Mouse (Mus musculus) limb, embryonic 10.5 days (tissue): ENCODE data around the gene Spata7. TPM values are rescaled to one million over a fixed set of nuclear protein-coding genes. Genes with fewer than 3 reads are reported as not detected.

Experiments used
- DNase-seq: peaks from one replicate; pipeline ENCODE4 v3.0.0-alpha.2; 2017; ENCODE audit warnings: low spot score
- H3K27ac ChIP-seq: fragments of 300-500 bp; sonication (generic); 2 replicates; pipeline ENCODE4 v1.5.1; 2016; ENCODE audit warnings: mild to moderate bottlenecking
- H3K27me3 ChIP-seq: fragments of 300-500 bp; sonication (generic); 2 replicates; pipeline ENCODE4 v1.6.1; 2016; ENCODE audit warnings: low read depth, mild to moderate bottlenecking; ENCODE audit not compliant: poor library complexity, severe bottlenecking
- H3K36me3 ChIP-seq: fragments of 300-500 bp; sonication (generic); 2 replicates; pipeline ENCODE4 v1.6.1; 2016; ENCODE audit warnings: mild to moderate bottlenecking, moderate library complexity
- H3K4me1 ChIP-seq: fragments of 300-500 bp; sonication (generic); 2 replicates; pipeline ENCODE4 v1.6.1; 2016
- H3K4me3 ChIP-seq: fragments of 300-500 bp; sonication (generic); 2 replicates; pipeline ENCODE4 v1.5.1; 2016; ENCODE audit warnings: mild to moderate bottlenecking, moderate library complexity
- H3K9me3 ChIP-seq: fragments of 300-500 bp; sonication (generic); replicated peaks from 2 replicates; pipeline ENCODE4 v1.6.1; 2016; ENCODE audit warnings: mild to moderate bottlenecking
- WGBS: fragments of 180-500 bp; shearing (Covaris S2); methylation state at CpG from one replicate; pipeline ENCODE4 v1.1.7; 2016; 5-methylcytosine and 5-hydroxymethylcytosine counted together
- polyA plus RNA-seq: library from polyadenylated mRNA; unstranded; fragments of >200 nt; fragmentation: Nextera tagmentation; extraction: Ambion mirVana; gene quantifications from 2 replicates; pipeline ENCODE4 v1.2.1, GENCODE M21; 2016

Spata7 gene
- polyA plus RNA-seq, 1 experiment from 2014 or later = 21.4 TPM

DNA sequence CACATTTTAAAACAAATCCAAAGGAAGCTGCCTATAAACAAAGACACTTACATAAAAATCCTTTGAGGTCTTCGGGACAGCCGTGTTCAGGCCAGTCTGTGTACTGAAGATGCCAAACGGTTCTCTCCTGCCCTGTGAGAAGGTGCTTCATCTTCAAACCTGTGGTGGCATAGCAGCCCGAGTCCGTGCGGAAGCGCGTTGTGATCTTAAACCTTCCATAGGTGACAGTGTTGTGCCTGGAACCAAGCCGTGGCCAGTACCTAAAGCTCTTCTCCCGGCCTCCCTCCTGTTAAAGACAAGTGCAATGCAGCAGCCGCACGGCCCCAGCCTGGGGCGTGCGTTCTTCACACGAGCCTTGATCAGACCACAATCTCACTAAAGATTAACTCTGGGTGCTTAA lies 51.9 kb downstream of the Spata7 start:
- no peaks in the 10 kb centered on the region for H3K9me3 ChIP-seq
- no peaks in the 10 kb centered on the region for H3K4me1 ChIP-seq
- H3K27me3 ChIP-seq = no peaks in the 10 kb centered on the region
- DNase-seq = no peak
- H3K4me3 ChIP-seq = no peak overlapping the region
- no peak overlapping the region for H3K27ac ChIP-seq
- 94% methylated on average over 15 of the region's 15 CpGs for WGBS
- peaks cover 44% of the 10 kb centered on the region for H3K36me3 ChIP-seq

DNA sequence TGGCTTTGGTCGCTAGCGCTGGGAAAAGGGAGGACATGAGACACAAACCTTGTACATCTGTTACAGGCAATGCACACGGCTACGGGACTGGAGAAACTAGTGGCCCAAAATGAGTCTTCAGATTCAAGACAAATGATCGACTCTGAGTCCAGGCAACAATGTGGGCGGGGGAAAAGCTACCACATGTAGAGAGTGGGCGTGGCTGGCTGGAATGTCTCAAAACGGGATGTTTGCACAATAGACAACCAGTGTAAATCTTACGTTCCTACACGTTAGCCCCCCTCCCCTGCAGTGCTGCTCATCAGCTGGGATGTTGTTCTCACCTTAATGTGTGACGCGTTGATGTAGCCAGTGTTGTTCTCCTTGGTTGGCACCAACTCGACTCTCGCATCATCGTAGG lies 54.2 kb downstream of the Spata7 start:
- H3K9me3 ChIP-seq = no peaks in the 10 kb centered on the region
- H3K36me3 ChIP-seq = peaks cover 50% of the 10 kb centered on the region
- no peak for DNase-seq
- no peak overlapping the region for H3K27ac ChIP-seq
- H3K27me3 ChIP-seq = no peaks in the 10 kb centered on the region
- no peak overlapping the region for H3K4me3 ChIP-seq
- 91% methylated on average over 15 of the region's 15 CpGs for WGBS
- H3K4me1 ChIP-seq = no peaks in the 10 kb centered on the region

DNA sequence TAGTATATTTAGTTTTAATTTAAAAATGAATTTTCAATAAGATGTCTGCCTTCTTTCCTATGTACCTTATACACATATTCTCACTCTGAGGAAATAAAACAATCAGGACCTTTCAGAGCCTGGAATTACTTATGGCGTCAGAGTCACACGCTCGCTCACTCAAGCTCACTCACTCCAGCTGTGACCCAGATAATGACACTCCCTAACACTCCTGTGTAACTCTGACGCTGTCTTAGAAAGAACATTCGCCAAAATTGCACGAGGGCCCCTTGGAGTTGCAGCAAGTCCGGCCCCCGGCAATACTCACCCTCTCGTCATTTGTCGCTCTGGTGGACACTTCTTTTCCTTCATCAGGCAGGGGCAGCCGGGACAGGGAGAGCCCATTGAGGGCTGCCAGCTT lies 55.2 kb downstream of the Spata7 start:
- Histone ChIP-seq H3K36me3 (peaks cover 54% of the 10 kb centered on the region), H3K4me3 (no peak overlapping the region)

DNA sequence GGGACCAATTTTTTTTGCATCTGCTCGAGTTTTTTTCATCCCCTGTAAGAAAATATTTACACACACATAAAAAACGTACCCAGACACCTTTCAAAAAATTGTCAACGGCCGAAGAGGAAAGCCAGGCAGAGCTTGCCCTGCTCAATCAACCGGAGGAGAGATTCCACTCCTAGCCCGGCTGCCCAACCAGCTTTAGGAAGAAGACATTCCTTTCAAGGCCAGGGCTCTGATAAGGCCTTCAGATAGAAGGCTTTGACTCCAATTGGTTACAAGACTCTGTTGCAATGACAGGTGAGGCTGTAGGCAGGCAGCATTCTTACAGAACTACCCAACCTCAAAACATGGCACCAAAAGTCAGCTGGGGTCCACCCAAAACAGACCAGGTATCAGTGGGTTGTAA lies 55.6 kb downstream of the Spata7 start:
- DNase-seq = no peak
- 81% methylated on average over 6 of the region's 6 CpGs for WGBS
- H3K27me3 ChIP-seq = no peaks in the 10 kb centered on the region
- H3K36me3 ChIP-seq = peaks cover 54% of the 10 kb centered on the region
- H3K4me1 ChIP-seq = no peaks in the 10 kb centered on the region
- H3K4me3 ChIP-seq = no peak overlapping the region
- H3K27ac ChIP-seq = no peak overlapping the region
- no peaks in the 10 kb centered on the region for H3K9me3 ChIP-seq

More for the DNA sequence above, 55.2 kb downstream of the Spata7 start:
- Histone ChIP-seq H3K27ac (no peak overlapping the region), H3K9me3 (no peaks in the 10 kb centered on the region), H3K4me1 (no peaks in the 10 kb centered on the region), H3K27me3 (no peaks in the 10 kb centered on the region)
- WGBS = 82% methylated on average over 11 of the region's 11 CpGs
- no peak for DNase-seq

DNA sequence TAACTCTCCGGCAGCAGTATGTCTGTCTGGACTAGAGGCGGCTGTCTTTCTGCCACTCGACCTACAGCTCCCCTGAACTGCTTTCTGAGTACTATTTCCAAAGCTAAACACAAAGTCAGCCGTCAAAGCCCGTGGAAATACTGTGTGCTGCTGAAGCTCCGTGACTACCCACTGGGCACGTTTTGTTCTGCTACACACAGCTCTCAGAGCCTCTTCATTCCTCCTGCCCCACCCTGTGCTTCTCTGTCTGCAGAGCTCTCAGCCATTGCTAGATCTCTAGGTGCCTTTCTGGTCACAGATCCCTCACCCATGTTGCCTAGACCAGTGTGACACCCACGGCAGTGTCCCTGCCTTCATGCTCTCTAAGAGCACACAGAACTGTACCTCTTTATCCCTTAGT lies 62.3 kb downstream of the Spata7 start:
- Histone ChIP-seq H3K36me3 (peaks cover 55% of the 10 kb centered on the region), H3K27ac (no peak overlapping the region), H3K27me3 (no peaks in the 10 kb centered on the region), H3K4me3 (no peak overlapping the region), H3K4me1 (no peaks in the 10 kb centered on the region), H3K9me3 (no peaks in the 10 kb centered on the region)
- no peak for DNase-seq
- WGBS = 92% methylated on average over 8 of the region's 8 CpGs

DNA sequence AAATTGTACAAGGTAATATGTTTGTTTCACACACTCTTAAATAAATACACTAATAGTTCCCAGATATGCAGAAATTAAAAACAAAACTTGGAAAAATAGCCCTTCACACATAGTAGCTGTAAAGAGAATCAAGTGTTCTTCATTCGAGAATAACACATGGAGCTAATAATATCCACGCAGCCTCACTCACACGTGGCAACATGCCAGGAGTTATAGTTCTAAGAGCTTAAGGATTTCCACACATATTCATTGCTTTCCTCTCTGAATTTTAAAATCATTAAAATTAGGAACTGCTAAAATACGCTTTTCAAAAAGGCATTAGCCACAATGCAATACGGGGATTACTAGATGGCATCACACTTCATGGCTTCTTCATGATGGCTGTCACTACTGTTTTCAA lies 69.2 kb downstream of the Spata7 start:
- DNase-seq = no peak
- H3K27ac ChIP-seq = no peak overlapping the region
- H3K9me3 ChIP-seq = no peaks in the 10 kb centered on the region
- no peak overlapping the region for H3K4me3 ChIP-seq
- 93% methylated on average over 5 of the region's 5 CpGs for WGBS
- H3K4me1 ChIP-seq = no peaks in the 10 kb centered on the region
- H3K27me3 ChIP-seq = no peaks in the 10 kb centered on the region
- H3K36me3 ChIP-seq = peaks cover 27% of the 10 kb centered on the region

DNA sequence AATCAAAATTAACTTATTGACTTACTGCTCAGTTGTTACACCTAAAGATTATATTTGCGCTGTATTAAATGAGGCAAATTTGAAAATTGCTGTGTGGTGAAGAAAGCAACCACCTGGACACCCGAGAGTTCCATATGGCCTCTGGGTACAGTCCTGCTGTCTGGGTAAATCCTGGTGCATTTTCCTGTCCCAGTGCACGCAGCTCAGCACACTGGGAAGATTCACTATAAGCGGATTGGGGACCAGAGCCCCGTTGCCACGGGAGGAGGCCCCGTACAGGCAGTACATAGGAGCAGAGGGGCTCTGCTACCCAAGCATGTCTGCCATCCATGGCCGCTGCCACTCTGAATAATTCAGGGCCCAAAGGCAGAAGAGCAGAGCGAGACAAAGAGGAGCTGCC lies 73.6 kb downstream of the Spata7 start:
- H3K36me3 ChIP-seq = peaks cover 44% of the 10 kb centered on the region
- H3K27me3 ChIP-seq = no peaks in the 10 kb centered on the region
- H3K27ac ChIP-seq = no peak overlapping the region
- no peak for DNase-seq
- no peaks in the 10 kb centered on the region for H3K9me3 ChIP-seq
- 91% methylated on average over 9 of the region's 9 CpGs for WGBS
- no peak overlapping the region for H3K4me3 ChIP-seq
- no peaks in the 10 kb centered on the region for H3K4me1 ChIP-seq

DNA sequence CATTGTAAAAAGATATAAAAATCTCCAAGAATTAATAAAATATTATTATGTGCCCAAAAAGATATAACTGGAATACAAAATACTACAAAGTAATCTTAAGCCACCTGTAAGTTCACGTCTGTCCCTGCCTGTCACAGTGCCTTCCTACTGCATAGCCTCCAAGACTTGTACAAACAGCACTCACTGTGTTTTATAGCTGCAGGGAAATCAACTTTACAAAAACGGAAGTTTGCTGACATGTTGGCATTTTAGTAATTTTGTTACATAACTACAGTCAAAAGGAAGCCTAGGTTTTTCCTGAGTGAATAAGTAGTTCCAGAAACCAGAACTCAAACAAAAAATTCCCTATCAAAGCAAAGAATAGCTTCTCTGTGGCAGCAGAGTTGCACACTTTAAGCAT lies 75.6 kb downstream of the Spata7 start:
- no peak for DNase-seq
- no peaks in the 10 kb centered on the region for H3K9me3 ChIP-seq
- 91% methylated on average over 2 of the region's 2 CpGs for WGBS
- no peaks in the 10 kb centered on the region for H3K4me1 ChIP-seq
- no peaks in the 10 kb centered on the region for H3K27me3 ChIP-seq
- no peak overlapping the region for H3K4me3 ChIP-seq
- H3K27ac ChIP-seq = no peak overlapping the region
- peaks cover 44% of the 10 kb centered on the region for H3K36me3 ChIP-seq

DNA sequence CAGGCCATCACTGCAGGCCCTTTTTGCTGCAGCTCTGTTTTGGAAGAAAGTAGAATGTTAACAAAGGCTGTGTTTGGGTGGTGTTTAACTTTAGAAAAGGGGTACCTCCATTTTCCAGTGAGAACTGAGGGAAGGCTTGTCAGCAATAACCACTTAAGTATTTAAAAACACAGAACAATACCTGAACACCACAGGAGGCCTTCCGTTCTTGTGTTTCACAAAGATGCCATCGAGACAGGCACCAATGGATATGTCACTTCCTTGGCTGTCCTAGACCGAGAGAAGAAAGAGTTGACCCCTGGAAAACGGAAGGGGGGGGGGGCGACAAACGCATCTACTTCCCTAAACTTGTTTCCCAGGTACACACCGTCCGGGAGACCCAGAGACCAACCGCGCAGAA lies 76.0 kb downstream of the Spata7 start:
- no peak overlapping the region for H3K4me3 ChIP-seq
- no peaks in the 10 kb centered on the region for H3K9me3 ChIP-seq
- no peak overlapping the region for H3K27ac ChIP-seq
- DNase-seq = no peak
- H3K4me1 ChIP-seq = no peaks in the 10 kb centered on the region
- H3K27me3 ChIP-seq = no peaks in the 10 kb centered on the region
- 91% methylated on average over 10 of the region's 10 CpGs for WGBS
- peaks cover 40% of the 10 kb centered on the region for H3K36me3 ChIP-seq

DNA sequence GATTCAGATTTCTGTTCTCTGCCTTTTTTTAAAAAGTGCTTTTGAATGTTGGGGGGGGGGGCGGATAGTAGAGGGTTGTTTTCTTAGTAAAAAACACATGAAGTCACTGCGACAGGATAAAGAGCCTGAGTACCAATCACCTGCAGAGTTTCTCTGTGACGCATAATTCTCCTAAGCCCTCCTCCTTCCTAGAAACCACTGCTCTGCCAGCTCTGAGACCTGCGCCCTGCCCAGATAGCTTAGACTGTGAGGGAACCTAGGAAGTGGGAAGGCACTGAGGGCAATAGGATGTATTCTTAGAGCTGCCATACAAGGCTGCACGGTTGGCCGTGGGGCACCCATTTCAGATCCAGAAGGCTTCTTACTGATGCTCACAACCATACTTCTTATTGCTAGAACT lies 84.9 kb downstream of the Spata7 start:
- H3K4me1 ChIP-seq = peaks cover 7% of the 10 kb centered on the region
- no peaks in the 10 kb centered on the region for H3K9me3 ChIP-seq
- H3K4me3 ChIP-seq = no peak overlapping the region
- 76% methylated on average over 6 of the region's 6 CpGs for WGBS
- no peaks in the 10 kb centered on the region for H3K36me3 ChIP-seq
- H3K27ac ChIP-seq = no peak overlapping the region
- no peaks in the 10 kb centered on the region for H3K27me3 ChIP-seq
- no peak for DNase-seq

DNA sequence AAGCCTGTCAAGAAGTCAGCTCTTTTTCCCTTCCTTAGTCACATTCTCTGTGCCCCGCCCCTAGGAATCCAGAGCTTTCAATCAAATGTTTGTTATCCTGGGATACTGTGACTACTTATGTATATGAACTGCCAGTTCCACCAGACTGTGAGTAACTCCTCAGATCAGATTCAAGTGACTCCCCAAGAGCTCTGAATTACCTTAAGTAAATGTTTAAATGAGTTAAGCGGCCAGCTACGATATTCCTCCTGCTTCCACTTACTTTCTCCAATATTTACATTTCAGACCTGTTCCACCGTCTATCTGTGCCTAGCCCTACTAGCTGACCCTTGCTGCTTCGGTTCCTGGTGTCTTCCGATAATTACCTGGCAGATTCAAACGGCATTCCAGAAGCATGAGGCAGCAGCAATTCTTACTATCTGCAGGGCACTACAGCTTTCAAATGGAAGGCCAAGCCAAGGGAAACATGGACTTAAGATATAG lies 85.7 kb downstream of the Spata7 start:
- Histone ChIP-seq H3K9me3 (no peaks in the 10 kb centered on the region), H3K27me3 (no peaks in the 10 kb centered on the region), H3K4me1 (peaks cover 7% of the 10 kb centered on the region), H3K36me3 (no peaks in the 10 kb centered on the region), H3K27ac (no peak overlapping the region), H3K4me3 (no peak overlapping the region)
- WGBS = 65% methylated on average over 7 of the region's 7 CpGs
- DNase-seq = no peak

DNA sequence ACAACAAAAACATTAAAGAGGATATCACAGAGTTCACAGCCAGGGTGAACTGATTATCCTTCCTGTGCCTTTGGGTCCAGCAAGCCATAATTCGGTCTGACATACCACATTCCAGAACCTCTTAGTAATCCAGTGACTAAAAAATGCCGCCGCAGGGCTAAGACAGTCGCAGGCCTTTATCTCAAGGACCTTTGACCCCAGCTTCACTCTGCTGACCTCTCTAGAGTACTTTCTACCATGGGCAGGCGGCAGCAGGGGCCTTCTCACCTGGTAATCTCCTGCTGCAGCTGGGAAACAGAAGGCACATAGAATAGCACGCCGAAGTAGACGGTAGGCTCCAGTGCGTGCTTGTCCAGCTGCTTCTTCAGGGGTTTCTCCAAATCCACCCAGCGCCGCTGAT lies 86.8 kb downstream of the Spata7 start:
- no peak for DNase-seq
- H3K4me3 ChIP-seq = no peak overlapping the region
- no peaks in the 10 kb centered on the region for H3K27me3 ChIP-seq
- 20% methylated on average over 11 of the region's 11 CpGs for WGBS
- no peaks in the 10 kb centered on the region for H3K36me3 ChIP-seq
- no peaks in the 10 kb centered on the region for H3K9me3 ChIP-seq
- no peak overlapping the region for H3K27ac ChIP-seq
- H3K4me1 ChIP-seq = peaks cover 7% of the 10 kb centered on the region

DNA sequence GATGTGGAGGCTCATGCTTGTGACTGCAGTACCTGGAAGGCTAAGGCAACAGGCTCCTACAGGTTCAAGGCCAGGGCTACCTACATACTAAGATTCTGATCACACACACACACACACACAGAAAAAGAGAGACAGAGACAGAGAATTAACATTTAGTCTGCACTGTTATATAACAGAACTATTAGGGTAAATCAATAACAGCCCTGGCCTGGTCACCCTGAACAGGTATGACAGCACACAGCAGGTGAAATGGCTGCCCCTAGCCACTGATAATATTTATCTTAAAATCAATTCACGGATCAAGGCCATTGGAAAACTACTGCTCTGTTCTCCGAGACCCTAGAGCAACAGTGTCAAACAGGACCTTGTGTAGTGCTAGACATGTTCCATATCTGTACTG lies 88.2 kb downstream of the Spata7 start:
- Histone ChIP-seq H3K9me3 (no peaks in the 10 kb centered on the region), H3K27ac (no peak overlapping the region), H3K4me3 (no peak overlapping the region), H3K36me3 (no peaks in the 10 kb centered on the region), H3K27me3 (no peaks in the 10 kb centered on the region), H3K4me1 (peaks cover 7% of the 10 kb centered on the region)
- WGBS = 91% methylated on average over 2 of the region's 2 CpGs
- no peak for DNase-seq
